Mouse (Mus musculus) C2C12 (cell line): Measurements from ENCODE around the gene Lcn3. TPM values are rescaled to one million over a fixed set of nuclear protein-coding genes. Genes with fewer than 3 reads are reported as not detected.
"Not testable (repeated sequence)": the region's sequence is repeated elsewhere in the genome, so short reads cannot be mapped to it uniquely, and the experiment has no call there.

Experiments
- H3K27me3 ChIP-seq: one replicate; pipeline ENCODE4 v1.6.1; 2011; ENCODE audit not compliant: control insufficient read depth, insufficient read depth, insufficient read length
- H3K36me3 ChIP-seq: one replicate; pipeline ENCODE4 v1.6.1; 2011; ENCODE audit not compliant: control insufficient read depth, insufficient read depth
- H3K4me3 ChIP-seq: one replicate; pipeline ENCODE4 v1.5.1; 2011; ENCODE audit warnings: mild to moderate bottlenecking, control low read depth; ENCODE audit not compliant: poor library complexity, insufficient read depth, severe bottlenecking
- H3K79me2 ChIP-seq: one replicate; pipeline ENCODE4 v1.6.1; 2011; ENCODE audit not compliant: control insufficient read depth, insufficient read depth
- H3K79me3 ChIP-seq: one replicate; pipeline ENCODE4 v1.6.1; 2011; ENCODE audit warnings: low read depth, control low read depth
- H3ac ChIP-seq: one replicate; pipeline ENCODE3; 2011; ENCODE audit warnings: low read depth; ENCODE audit not compliant: control insufficient read depth, insufficient read length
- CEBPB ChIP-seq: IDR thresholded peaks from one replicate; pipeline ENCODE4 v1.6.1; 2011; ENCODE audit warnings: low read depth, mild to moderate bottlenecking, control low read depth, moderate library complexity
- CTCF ChIP-seq: IDR thresholded peaks from one replicate; pipeline ENCODE4 v1.5.1; 2011; ENCODE audit not compliant: control insufficient read depth, insufficient read depth, insufficient read length
- FOSL1 ChIP-seq: IDR thresholded peaks from one replicate; pipeline ENCODE4 v1.8.0; 2011; ENCODE audit warnings: mild to moderate bottlenecking, low read length; ENCODE audit not compliant: poor library complexity, insufficient read depth, severe bottlenecking
- MAX ChIP-seq: IDR thresholded peaks from one replicate; pipeline ENCODE4 v1.6.1; 2011; ENCODE audit warnings: mild to moderate bottlenecking, control low read depth
- MYOD1 ChIP-seq: IDR thresholded peaks from one replicate; pipeline ENCODE4 v1.6.1; 2011; ENCODE audit warnings: low read depth; ENCODE audit not compliant: control insufficient read depth, insufficient read length
- MYOG ChIP-seq: IDR thresholded peaks from one replicate; pipeline ENCODE4 v1.6.1; 2011; ENCODE audit not compliant: control insufficient read depth, insufficient read length; ENCODE audit errors: extremely low read depth
- USF1 ChIP-seq: IDR thresholded peaks from one replicate; pipeline ENCODE4 v1.6.1; 2011; ENCODE audit warnings: low read depth, mild to moderate bottlenecking, control low read depth, moderate library complexity
- long read RNA-seq, 2 experiments: library from polyadenylated mRNA; unstranded; transcript quantifications; one replicate each; pipeline ENCODE4 v2.0.0; 2019 to 2020
- polyA plus RNA-seq: library from polyadenylated mRNA; unstranded; fragments of >200 nt; fragmentation: generic; extraction: Trizol; gene quantifications from one replicate; pipeline ENCODE4 v1.2.1, GENCODE M21; 2012; ENCODE audit warnings: missing spikeins

Lcn3 gene
- not detected for polyA plus RNA-seq
- long read RNA-seq, experiment 1, result 0 reads
- long read RNA-seq, experiment 2, result 0 reads

DNA sequence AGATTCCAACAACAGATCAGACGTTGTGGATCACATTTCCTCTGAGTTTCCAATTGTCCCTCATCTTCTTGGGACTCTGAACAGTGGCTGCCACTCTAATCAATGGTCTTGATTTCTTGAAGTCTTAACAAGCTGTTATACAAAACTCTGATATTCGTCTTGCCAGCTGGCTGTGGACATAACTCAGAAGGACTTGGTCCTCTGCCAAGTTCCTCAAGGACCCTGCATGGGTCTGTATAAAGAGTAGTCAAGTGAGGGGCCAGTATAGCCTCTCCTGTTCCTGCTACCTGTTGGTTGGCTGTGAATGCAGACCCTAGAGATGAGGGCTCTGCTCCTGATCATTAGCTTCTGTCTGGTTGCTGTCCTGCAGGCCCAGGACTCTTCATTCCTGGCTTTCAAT lies at the start of gene Lcn3:
Gene Lcn3, plus strand, starts transcription at position 301 of the 400 bp plus-strand sequence.
- no peak within 1 kb of the TSS for H3ac ChIP-seq
- no peak within 1 kb of the TSS for H3K4me3 ChIP-seq
- TF ChIP-seq MAX, result no peak
- TF ChIP-seq MYOD1, result no peak
- TF ChIP-seq CEBPB, result no peak
- no peak for TF ChIP-seq CTCF
- no peak for TF ChIP-seq USF1
- TF ChIP-seq FOSL1, result no peak
- TF ChIP-seq MYOG, result no peak
- no peaks in the 10 kb centered on the region for H3K36me3 ChIP-seq
- H3K27me3 ChIP-seq, result peaks cover 28% of the 10 kb centered on the region
- no peaks in the 10 kb centered on the region for H3K79me2 ChIP-seq
- no peaks in the 10 kb centered on the region for H3K79me3 ChIP-seq

DNA sequence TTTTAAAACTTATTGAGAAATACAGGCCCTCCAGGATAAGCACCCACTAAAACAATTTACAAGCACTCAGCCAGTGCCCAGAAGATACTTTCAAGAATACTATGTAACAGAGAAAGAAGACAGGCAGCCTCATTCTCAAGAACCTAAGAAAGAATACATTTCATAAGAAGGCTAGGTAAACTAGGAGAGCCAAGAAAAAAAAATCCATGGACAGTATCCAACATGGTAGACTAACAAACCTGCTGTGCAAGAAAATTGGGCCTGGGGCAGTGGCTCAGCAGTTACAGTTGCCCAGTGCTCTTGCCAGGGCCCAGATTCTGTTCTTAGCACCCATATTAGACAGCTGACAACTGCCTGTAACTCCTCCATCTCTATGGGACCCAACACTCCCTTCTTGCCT lies 48.1 kb upstream of the Lcn3 start:
- no peaks in the 10 kb centered on the region for H3K79me2 ChIP-seq
- TF ChIP-seq CTCF (no peak), MAX (no peak), MYOG (no peak), FOSL1 (no peak), MYOD1 (no peak), USF1 (no peak), CEBPB (no peak)
- peaks cover 15% of the 10 kb centered on the region for H3K27me3 ChIP-seq
- no peaks in the 10 kb centered on the region for H3K36me3 ChIP-seq
- H3K79me3 ChIP-seq, result no peaks in the 10 kb centered on the region
- H3ac ChIP-seq, result no peak overlapping the region
- no peak overlapping the region for H3K4me3 ChIP-seq

DNA sequence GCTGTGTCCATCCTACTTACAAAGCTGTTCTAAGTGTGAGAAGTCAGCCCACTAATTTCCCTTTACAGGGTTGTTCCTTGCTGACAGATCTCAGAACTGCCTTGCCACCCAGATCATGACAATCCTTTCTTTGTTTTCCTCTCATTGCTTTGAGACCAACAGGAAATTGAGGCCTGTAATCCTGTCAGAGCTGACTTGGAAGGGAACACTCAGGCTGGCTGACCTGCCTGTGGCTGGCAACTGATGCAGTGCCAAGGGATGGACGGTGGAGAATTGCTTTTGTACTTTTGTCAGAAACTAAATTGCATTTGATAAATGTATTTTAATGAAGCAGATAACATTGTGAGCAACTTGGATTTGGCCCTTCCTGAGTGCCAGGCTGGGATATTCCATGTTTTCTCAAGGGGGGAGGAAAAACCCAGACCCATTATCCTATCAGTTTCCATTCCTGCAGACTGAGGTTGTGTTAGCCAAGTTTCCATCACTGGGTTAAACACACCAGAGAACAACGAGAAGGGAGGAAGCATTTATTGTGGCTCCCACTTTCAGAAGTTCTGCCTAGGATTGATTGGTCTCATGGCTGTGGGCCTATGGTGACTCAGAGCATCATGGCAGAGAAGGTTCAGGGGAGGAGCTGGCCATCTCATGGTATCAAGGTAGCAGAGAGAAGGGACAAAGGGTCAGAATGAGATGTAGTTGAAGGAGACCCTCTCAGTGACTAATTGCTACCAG lies 32.0 kb upstream of the Lcn3 start:
- no peak overlapping the region for H3K4me3 ChIP-seq
- peaks cover 15% of the 10 kb centered on the region for H3K27me3 ChIP-seq
- H3ac ChIP-seq, result no peak overlapping the region
- no peaks in the 10 kb centered on the region for H3K36me3 ChIP-seq
- TF ChIP-seq MYOG (no peak), MYOD1 (no peak)
- H3K79me2 ChIP-seq, result no peaks in the 10 kb centered on the region
- H3K79me3 ChIP-seq, result no peaks in the 10 kb centered on the region

- H3K79me3 ChIP-seq, H3ac ChIP-seq, H3K36me3 ChIP-seq, H3K79me2 ChIP-seq, H3K4me3 ChIP-seq: not testable (repeated sequence)
- peaks cover 15% of the 10 kb centered on the region for H3K27me3 ChIP-seq
Observed at GRCm38 (mm10) chr2:25736709-25737108, 28.7 kb upstream of the Lcn3 start, which contains the start of gene Obp2b. Gene Obp2b, plus strand, starts transcription at chr2:25737009.

DNA sequence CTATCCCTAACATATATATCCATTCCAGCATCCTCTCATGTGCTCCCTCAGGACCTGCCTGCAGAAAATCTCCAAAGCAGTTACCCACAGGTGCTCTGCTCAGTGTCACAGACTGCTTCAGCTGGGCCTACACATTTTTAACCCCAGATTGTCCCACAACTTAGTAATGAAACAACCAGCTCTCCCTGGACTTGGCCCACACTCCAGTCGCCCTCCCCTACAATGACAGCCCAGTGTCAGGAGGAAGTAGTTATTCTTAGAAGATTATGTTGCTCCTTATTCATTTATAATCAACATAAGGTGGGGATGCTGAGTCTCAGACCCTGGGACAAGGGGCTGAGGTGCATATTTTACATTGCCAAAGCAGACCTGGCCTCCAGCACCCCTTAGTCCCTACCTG lies 23.7 kb upstream of the Lcn3 start:
- no peaks in the 10 kb centered on the region for H3K79me2 ChIP-seq
- no peaks in the 10 kb centered on the region for H3K79me3 ChIP-seq
- H3K4me3 ChIP-seq, result no peak overlapping the region
- TF ChIP-seq CEBPB (no peak), MYOG (no peak), FOSL1 (no peak), CTCF (no peak), MYOD1 (no peak), USF1 (no peak)
- H3K27me3 ChIP-seq, result peaks cover 8% of the 10 kb centered on the region
- no peaks in the 10 kb centered on the region for H3K36me3 ChIP-seq
- H3ac ChIP-seq, result no peak overlapping the region

GRCm38 (mm10) chr2:25754201-25754600 lies 11.2 kb upstream of the Lcn3 start:
- no peaks in the 10 kb centered on the region for H3K79me2 ChIP-seq
- TF ChIP-seq CTCF (no peak), FOSL1 (no peak), CEBPB (no peak), USF1 (no peak), MAX (no peak), MYOG (no peak), MYOD1 (no peak)
- no peaks in the 10 kb centered on the region for H3K79me3 ChIP-seq
- no peak overlapping the region for H3K4me3 ChIP-seq
- H3ac ChIP-seq, result no peak overlapping the region
- H3K27me3 ChIP-seq, result no peaks in the 10 kb centered on the region
- no peaks in the 10 kb centered on the region for H3K36me3 ChIP-seq
